24 mouse cellular contexts compared by ENCODE assay signal in the genomic region with DNA sequence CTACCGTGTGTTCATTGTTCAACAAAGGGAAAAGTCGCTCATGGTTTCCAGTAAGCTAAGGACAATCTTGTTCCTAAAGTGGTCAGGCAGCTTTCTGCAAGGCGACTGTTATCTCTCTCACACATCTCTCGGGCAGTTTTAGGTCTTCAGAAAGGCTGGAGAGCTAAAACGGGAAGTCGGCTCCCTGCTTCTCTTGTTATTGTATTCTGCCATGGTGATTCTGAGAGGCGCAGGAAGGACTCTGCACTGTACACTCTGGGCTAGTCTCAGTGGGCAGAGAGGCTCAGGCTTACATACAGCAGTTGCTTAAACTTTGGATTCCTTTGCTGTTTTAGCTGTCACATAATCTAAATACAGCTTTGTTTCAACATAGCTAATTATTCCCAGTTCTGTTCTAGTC. TPM values are rescaled to one million over a fixed set of nuclear protein-coding genes. Genes with fewer than 3 reads are reported as not detected.
A peak's percentile ranks its signal among the peaks of the same experiment; 100 is the strongest.
DNase-seq lines count a peak whose midpoint lies in the region; ATAC-seq and TF ChIP-seq lines count a peak whose summit lies in the region.
"Had no signal": no experiment of that assay in that cellular context is flagged by ENCODE, and none has a peak within 500 bp of the region (broad histone marks: within the 10 kb centered on the region; RNA-seq: fewer than 3 reads in every experiment).

No protein-coding gene starts in this region.

- no peaks in the 10 kb centered on the region for H3K4me1 ChIP-seq in forebrain, postnatal 0 days (ENCODE audit: insufficient read depth)
- H3K4me1 ChIP-seq: embryonic facial prominence, embryonic 12.5 days; forebrain, embryonic 12.5 days; limb, embryonic 13.5 days; midbrain, embryonic 10.5 days; neural tube, embryonic 13.5 days had no signal

- H3K4me3 ChIP-seq in forebrain, postnatal 0 days (ENCODE audit: low read depth, low read length), result no peak overlapping the region
- H3K4me3 ChIP-seq: embryonic facial prominence, embryonic 12.5 days; erythroblast, embryonic 14.5 days; forebrain, embryonic 12.5 days; gastrocnemius, adult 2 months; layer of hippocampus, adult 2 months; limb, embryonic 13.5 days; midbrain, embryonic 10.5 days; myocyte; neural tube, embryonic 13.5 days had no signal

- H3K9me3 ChIP-seq in forebrain, postnatal 0 days (ENCODE audit: low read length), result no peaks in the 10 kb centered on the region
- H3K9me3 ChIP-seq: embryonic facial prominence, embryonic 12.5 days; forebrain, embryonic 12.5 days; limb, embryonic 13.5 days; midbrain, embryonic 10.5 days; neural tube, embryonic 13.5 days had no signal

- H3K9ac ChIP-seq in forebrain, postnatal 0 days, result no peak overlapping the region
- H3K9ac ChIP-seq: embryonic facial prominence, embryonic 12.5 days; forebrain, embryonic 12.5 days; limb, embryonic 13.5 days; liver, embryonic 14.5 days; neural tube, embryonic 13.5 days had no signal

- TF ChIP-seq CTCF in forebrain, postnatal 0 days (IDR thresholded peaks at IDR 0.05; ENCODE audit: low read depth), result no peak

- H3K27ac ChIP-seq in forebrain, postnatal 0 days (ENCODE audit: low read depth, low read length), result no peak overlapping the region
- H3K27ac ChIP-seq: embryonic facial prominence, embryonic 12.5 days; forebrain, embryonic 12.5 days; gastrocnemius, adult 2 months; layer of hippocampus, adult 2 months; limb, embryonic 13.5 days; liver, embryonic 14.5 days; midbrain, embryonic 10.5 days; neural tube, embryonic 13.5 days had no signal

- DNase-seq in embryo, embryonic 11 days, result peak; percentile 1
- no peak for DNase-seq in embryo, embryonic 10.5 days (ENCODE audit: low spot score)
- DNase-seq in lung, postnatal 25 days (ENCODE audit: low spot score), result peak; percentile 13
- no peak for DNase-seq in lung, postnatal 10 days
- DNase-seq in yolk sac, embryonic 10.5 days (ENCODE audit: low spot score), result peak; percentile 4
- no peak for DNase-seq in forebrain, postnatal 0 days
- no peak for DNase-seq in cerebellum, adult 9-11 months
- DNase-seq: cerebellum, adult 2 months; cerebellum, postnatal 36 days; gastrocnemius, adult 2 months; kidney, postnatal 25 days had no signal

- H3K36me3 ChIP-seq in forebrain, postnatal 0 days (ENCODE audit: insufficient read depth), result no peaks in the 10 kb centered on the region
- H3K36me3 ChIP-seq: embryonic facial prominence, embryonic 12.5 days; forebrain, embryonic 12.5 days; limb, embryonic 13.5 days; midbrain, embryonic 10.5 days; neural tube, embryonic 13.5 days had no signal

- ATAC-seq in granulocyte monocyte progenitor cell, adult 5-6 weeks (replicated peaks; ENCODE audit: poor library complexity, severe bottlenecking), result peak; percentile 97
- no peak for ATAC-seq in forebrain, postnatal 0 days
- ATAC-seq: intestine, postnatal 0 days; midbrain, embryonic 16.5 days had no signal

- WGBS in forebrain, postnatal 0 days, result 76% methylated on average over 7 of the region's 7 CpGs

- H3K4me2 ChIP-seq in forebrain, postnatal 0 days (ENCODE audit: low read depth), result no peak overlapping the region
- H3K4me2 ChIP-seq: embryonic facial prominence, embryonic 12.5 days; forebrain, embryonic 12.5 days; heart, embryonic 11.5 days; limb, embryonic 13.5 days; neural tube, embryonic 13.5 days had no signal

- no peaks in the 10 kb centered on the region for H3K27me3 ChIP-seq in forebrain, postnatal 0 days (ENCODE audit: insufficient read depth, low read length)
- H3K27me3 ChIP-seq: embryonic facial prominence, embryonic 12.5 days; forebrain, embryonic 12.5 days; limb, embryonic 13.5 days; neural tube, embryonic 13.5 days had no signal

RNA-seq across cellular contexts. Expression of a gene that starts 39.6 kb away (rescaled TPM):
- 104 and 126 TPM in 2 replicates for total RNA-seq in granulocyte monocyte progenitor cell, adult 5-6 weeks (2014; fragmentation: Nextera tagmentation)
- 100 and 119 TPM in 2 replicates for total RNA-seq in granulocyte monocyte progenitor cell, adult 5-6 weeks (2017)
- total RNA-seq in forebrain, postnatal 0 days (2014; rRNA removed), result 5.5 and 7.4 TPM in 2 replicates
- 3.4 and 3.5 TPM in 2 replicates for polyA plus RNA-seq in forebrain, postnatal 0 days (2015; fragmentation: Nextera tagmentation; extraction: Ambion mirVana)

Comparison
In these comparisons a context has a peak if more than half of its experiments do, and no peak if none do; other contexts are left out.
1. DNase-seq: peak in embryo, embryonic 11 days (single experiment), lung, postnatal 25 days (single experiment) and yolk sac, embryonic 10.5 days (single experiment); none in embryo, embryonic 10.5 days (single experiment), lung, postnatal 10 days (single experiment), forebrain, postnatal 0 days (single experiment) and cerebellum, adult 9-11 months (single experiment).
2. RNA of a gene that starts 39.6 kb away (total RNA-seq): 100 to 126 TPM in granulocyte monocyte progenitor cell, adult 5-6 weeks; 5.5 to 7.4 TPM in forebrain, postnatal 0 days; every median in the first group is over 10 times any median in the second.